12 mouse cellular contexts compared by ENCODE assay signal in genomic region chr15:97749841-97750240, GRCm38 (mm10). TPM values are rescaled to one million over a fixed set of nuclear protein-coding genes. Genes with fewer than 3 reads are reported as not detected.
DNase-seq lines count a peak whose midpoint lies in the region; ATAC-seq and TF ChIP-seq lines count a peak whose summit lies in the region.
"Had no signal": no experiment of that assay in that cellular context is flagged by ENCODE, and none has a peak within 500 bp of the region (broad histone marks: within the 10 kb centered on the region; RNA-seq: fewer than 3 reads in every experiment).

No protein-coding gene starts in this region.

- TF ChIP-seq CTCF in cortical plate, adult 2 months (IDR thresholded peaks at IDR 0.05; ENCODE audit: extremely low read depth, insufficient read depth, low read length) = no peak

- no peak overlapping the region for H3K4me3 ChIP-seq in forebrain, embryonic 13.5 days
- no peak overlapping the region for H3K4me3 ChIP-seq in forebrain, embryonic 11.5 days (ENCODE audit: low read depth, low read length)
- no peak overlapping the region for H3K4me3 ChIP-seq in kidney, embryonic 15.5 days (replicated peaks)
- no peak overlapping the region for H3K4me3 ChIP-seq in cortical plate, adult 2 months (ENCODE audit: insufficient read depth, low read length)
- H3K4me3 ChIP-seq: erythroblast, embryonic 14.5 days had no signal

- ATAC-seq in forebrain, embryonic 13.5 days = 0 out of 2 replicates have a peak, but pooled peaks have one; percentile 4
- no peak for ATAC-seq in forebrain, embryonic 11.5 days (replicated peaks; ENCODE audit: low FRiP score)
- ATAC-seq in kidney, embryonic 15.5 days (replicated peaks; ENCODE audit: low FRiP score) = 0 out of 2 replicates have a peak, but pooled peaks have one; percentile 19
- 0 out of 2 replicates have a peak, but pooled peaks have one; percentile 3 for ATAC-seq in megakaryocyte progenitor cell, adult 5-6 weeks (replicated peaks; ENCODE audit: poor library complexity)
- ATAC-seq: activated CD4-positive, CD25-positive, alpha-beta regulatory T cell, adult 4 months had no signal

- peaks cover 27% of the 10 kb centered on the region for H3K4me1 ChIP-seq in forebrain, embryonic 13.5 days
- H3K4me1 ChIP-seq in forebrain, embryonic 11.5 days (replicated peaks; ENCODE audit: control insufficient read depth, insufficient read depth, low read length) = peaks cover 4% of the 10 kb centered on the region; the same call in 1 of the 2 replicates
- peaks cover 29% of the 10 kb centered on the region for H3K4me1 ChIP-seq in kidney, embryonic 15.5 days
- no peaks in the 10 kb centered on the region for H3K4me1 ChIP-seq in cortical plate, adult 2 months (ENCODE audit: control insufficient read depth, insufficient read depth, low read length)

- H3K4me2 ChIP-seq in forebrain, embryonic 13.5 days = peak overlapping the region; percentile 18; the same call in 1 of the 2 replicates
- no peak overlapping the region for H3K4me2 ChIP-seq in forebrain, embryonic 11.5 days (ENCODE audit: low read depth, low read length, severe bottlenecking)
- H3K4me2 ChIP-seq in kidney, embryonic 15.5 days = no peak overlapping the region

- no peaks in the 10 kb centered on the region for H3K27me3 ChIP-seq in forebrain, embryonic 13.5 days
- no peaks in the 10 kb centered on the region for H3K27me3 ChIP-seq in forebrain, embryonic 11.5 days (ENCODE audit: control insufficient read depth, insufficient read depth, low read length)
- no peaks in the 10 kb centered on the region for H3K27me3 ChIP-seq in kidney, embryonic 15.5 days

- DNase-seq in forebrain, embryonic 11.5 days (ENCODE audit: low spot score) = no peak
- no peak for DNase-seq in kidney, postnatal 25 days
- no peak for DNase-seq in left cerebral cortex, adult 8-10 months (ENCODE audit: low spot score in 2 of 2)
- no peak for DNase-seq in layer of hippocampus, postnatal 14 days (ENCODE audit: low spot score in 2 of 2)
- DNase-seq: cerebellum, postnatal 25 days; kidney, adult 8-10 months had no signal

- H3K27ac ChIP-seq in forebrain, embryonic 13.5 days = 0 out of 2 replicates have a peak overlapping the region, but pooled peaks have one; percentile 74
- H3K27ac ChIP-seq in forebrain, embryonic 11.5 days (ENCODE audit: low read depth, low read length) = no peak overlapping the region
- peak overlapping the region; percentile 70 for H3K27ac ChIP-seq in kidney, embryonic 15.5 days
- H3K27ac ChIP-seq in cortical plate, adult 2 months (ENCODE audit: insufficient read depth, low read length) = peak overlapping the region; percentile 12

- no peaks in the 10 kb centered on the region for H3K36me3 ChIP-seq in forebrain, embryonic 13.5 days (ENCODE audit: poor library complexity, severe bottlenecking)
- H3K36me3 ChIP-seq in forebrain, embryonic 11.5 days (ENCODE audit: control insufficient read depth, insufficient read depth, low read length) = no peaks in the 10 kb centered on the region
- peaks cover 54% of the 10 kb centered on the region for H3K36me3 ChIP-seq in kidney, embryonic 15.5 days

- H3K9me3 ChIP-seq in forebrain, embryonic 13.5 days (replicated peaks) = no peaks in the 10 kb centered on the region
- no peaks in the 10 kb centered on the region for H3K9me3 ChIP-seq in forebrain, embryonic 11.5 days (ENCODE audit: control insufficient read depth, low read length)
- H3K9me3 ChIP-seq in kidney, embryonic 15.5 days (replicated peaks) = no peaks in the 10 kb centered on the region

- no peak overlapping the region for H3K9ac ChIP-seq in forebrain, embryonic 13.5 days
- no peak overlapping the region for H3K9ac ChIP-seq in forebrain, embryonic 11.5 days (ENCODE audit: low read length)
- no peak overlapping the region for H3K9ac ChIP-seq in kidney, embryonic 15.5 days

- 89% methylated on average over 13 of the region's 13 CpGs for WGBS in forebrain, embryonic 13.5 days
- WGBS in forebrain, embryonic 11.5 days = 91% methylated on average over 13 of the region's 13 CpGs
- WGBS in kidney, embryonic 15.5 days = 77% methylated on average over 13 of the region's 13 CpGs

- TF ChIP-seq POLR2A in cortical plate, adult 2 months (IDR thresholded peaks at IDR 0.05; ENCODE audit: extremely low read depth, insufficient read depth, low read length) = no peak

RNA-seq across cellular contexts. Expression of gene Rapgef3, which starts 17.9 kb away (rescaled TPM):
- 6.7 and 7.8 TPM in 2 replicates for polyA plus RNA-seq in forebrain, embryonic 13.5 days (2015; fragmentation: Nextera tagmentation; extraction: Ambion mirVana)
- polyA plus RNA-seq in forebrain, embryonic 11.5 days (2014; fragmentation: Nextera tagmentation; extraction: Ambion mirVana) = 4.8 and 5.5 TPM in 2 replicates
- polyA plus RNA-seq in kidney, embryonic 15.5 days (2015; fragmentation: Nextera tagmentation; extraction: Ambion mirVana) = 23.0 and 29.7 TPM in 2 replicates
- polyA plus RNA-seq in cortical plate, adult 2 months (2012; rRNA removed) = 40.2 and 45.9 TPM in 2 replicates
- total RNA-seq in megakaryocyte progenitor cell, adult 5-6 weeks (2015) = 4.0 and 4.5 TPM in 2 replicates
- total RNA-seq in megakaryocyte progenitor cell, adult 5-6 weeks (2017) = 11.7 and 12.0 TPM in 2 replicates
- total RNA-seq in left cerebral cortex, adult 8-10 months (2022) = 10 to 100 TPM; 38.3 to 61.9 (median 47.0) TPM
- total RNA-seq in layer of hippocampus, postnatal 14 days (2021) = 10 to 100 TPM; 39.3 to 40.1 TPM
- polyA plus RNA-seq: activated CD4-positive, CD25-positive, alpha-beta regulatory T cell, adult 4 months; erythroblast, embryonic 14.5 days had no signal

RNA-seq across cellular contexts. Expression of gene Endou, which starts 18.7 kb away (rescaled TPM):
- 0.25 and 0.26 TPM in 2 replicates for polyA plus RNA-seq in forebrain, embryonic 13.5 days (2015; fragmentation: Nextera tagmentation; extraction: Ambion mirVana)
- 0.33 TPM in 1 of 2 replicates, not detected in the other for polyA plus RNA-seq in forebrain, embryonic 11.5 days (2014; fragmentation: Nextera tagmentation; extraction: Ambion mirVana)
- 0.36 and 0.85 TPM in 2 replicates for polyA plus RNA-seq in kidney, embryonic 15.5 days (2015; fragmentation: Nextera tagmentation; extraction: Ambion mirVana)
- 3.9 and 4.0 TPM in 2 replicates for polyA plus RNA-seq in cortical plate, adult 2 months (2012; rRNA removed)
- 0.46 and 0.86 TPM in 2 replicates for total RNA-seq in megakaryocyte progenitor cell, adult 5-6 weeks (2015)
- 1.7 and 2.3 TPM in 2 replicates for total RNA-seq in megakaryocyte progenitor cell, adult 5-6 weeks (2017)
- total RNA-seq in left cerebral cortex, adult 8-10 months (2022) = 1 to 10 TPM in 3 of 4 experiments, under 1 TPM in 1; 0.94 to 5.3 (median 3.3) TPM
- total RNA-seq in layer of hippocampus, postnatal 14 days (2021) = 1 to 10 TPM in 1 of 2 experiments, under 1 TPM in 1; 0.81 to 1.7 TPM
- polyA plus RNA-seq: erythroblast, embryonic 14.5 days had no signal

RNA-seq across cellular contexts. Expression of gene Slc48a1, which starts 28.5 kb away (rescaled TPM):
- 44.1 and 45.2 TPM in 2 replicates for polyA plus RNA-seq in forebrain, embryonic 13.5 days (2015; fragmentation: Nextera tagmentation; extraction: Ambion mirVana)
- polyA plus RNA-seq in forebrain, embryonic 11.5 days (2014; fragmentation: Nextera tagmentation; extraction: Ambion mirVana) = 32.1 and 32.9 TPM in 2 replicates
- 57.5 and 58.8 TPM in 2 replicates for polyA plus RNA-seq in kidney, embryonic 15.5 days (2015; fragmentation: Nextera tagmentation; extraction: Ambion mirVana)
- 140 and 155 TPM in 2 replicates for polyA plus RNA-seq in cortical plate, adult 2 months (2012; rRNA removed)
- total RNA-seq in megakaryocyte progenitor cell, adult 5-6 weeks (2015) = 83.0 and 94.4 TPM in 2 replicates
- 62.7 and 70.0 TPM in 2 replicates for total RNA-seq in megakaryocyte progenitor cell, adult 5-6 weeks (2017)
- 100 to 1,000 TPM; 149 to 181 (median 177) TPM for total RNA-seq in left cerebral cortex, adult 8-10 months (2022)
- total RNA-seq in layer of hippocampus, postnatal 14 days (2021) = 100 to 1,000 TPM; 131 to 147 TPM

RNA-seq across cellular contexts. Expression of gene Rpap3, which starts 44.2 kb away (rescaled TPM):
- 30.1 and 32.7 TPM in 2 replicates for polyA plus RNA-seq in forebrain, embryonic 13.5 days (2015; fragmentation: Nextera tagmentation; extraction: Ambion mirVana)
- 47.8 and 48.5 TPM in 2 replicates for polyA plus RNA-seq in forebrain, embryonic 11.5 days (2014; fragmentation: Nextera tagmentation; extraction: Ambion mirVana)
- 29.5 and 33.8 TPM in 2 replicates for polyA plus RNA-seq in kidney, embryonic 15.5 days (2015; fragmentation: Nextera tagmentation; extraction: Ambion mirVana)
- 19.6 and 22.0 TPM in 2 replicates for polyA plus RNA-seq in cortical plate, adult 2 months (2012; rRNA removed)
- 20.7 and 21.9 TPM in 2 replicates for total RNA-seq in megakaryocyte progenitor cell, adult 5-6 weeks (2015)
- 36.0 and 46.6 TPM in 2 replicates for total RNA-seq in megakaryocyte progenitor cell, adult 5-6 weeks (2017)
- 10 to 100 TPM; 29.6 to 32.8 (median 31.6) TPM for total RNA-seq in left cerebral cortex, adult 8-10 months (2022)
- 10 to 100 TPM; 25.3 to 26.4 TPM for total RNA-seq in layer of hippocampus, postnatal 14 days (2021)
